Mouse (Mus musculus) urinary bladder, adult 2 months (tissue): Measurements from ENCODE around the gene Neurl3. TPM values are rescaled to one million over a fixed set of nuclear protein-coding genes. Genes with fewer than 3 reads are reported as not detected.

ENCODE experiments used
- DNase-seq: peaks from one replicate; pipeline ENCODE4 v3.0.0; 2022; ENCODE audit warnings: low spot score
- polyA plus RNA-seq: library from polyadenylated mRNA; depleted of rRNA; stranded (reverse); fragments of >200 nt; gene quantifications from 2 replicates; pipeline ENCODE4 v1.2.3, GENCODE M21; 2012

The Neurl3 gene
- polyA plus RNA-seq, 1 experiment: 12.5 TPM

DNA sequence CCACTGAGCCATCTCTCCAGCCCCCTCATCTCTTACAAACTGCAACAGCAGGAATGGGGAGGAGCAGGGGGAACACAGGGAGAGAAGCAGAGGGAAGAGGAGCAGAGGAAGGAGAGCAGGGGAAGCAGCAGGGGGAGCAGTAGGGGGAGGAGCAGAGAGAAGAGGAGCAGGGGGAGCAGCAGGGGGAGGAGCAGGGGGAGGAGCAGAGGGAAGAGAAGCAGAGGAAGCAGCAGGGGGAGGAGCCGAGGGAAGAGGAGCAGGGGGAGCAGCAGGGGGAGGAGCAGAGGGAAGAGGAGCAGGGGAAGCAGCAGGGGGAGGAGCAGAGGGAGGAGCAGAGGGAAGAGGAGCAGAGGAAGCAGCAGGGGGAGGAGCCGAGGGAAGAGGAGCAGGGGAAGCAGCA lies 15.8 kb downstream of the Neurl3 start:
- no peak for DNase-seq

DNA sequence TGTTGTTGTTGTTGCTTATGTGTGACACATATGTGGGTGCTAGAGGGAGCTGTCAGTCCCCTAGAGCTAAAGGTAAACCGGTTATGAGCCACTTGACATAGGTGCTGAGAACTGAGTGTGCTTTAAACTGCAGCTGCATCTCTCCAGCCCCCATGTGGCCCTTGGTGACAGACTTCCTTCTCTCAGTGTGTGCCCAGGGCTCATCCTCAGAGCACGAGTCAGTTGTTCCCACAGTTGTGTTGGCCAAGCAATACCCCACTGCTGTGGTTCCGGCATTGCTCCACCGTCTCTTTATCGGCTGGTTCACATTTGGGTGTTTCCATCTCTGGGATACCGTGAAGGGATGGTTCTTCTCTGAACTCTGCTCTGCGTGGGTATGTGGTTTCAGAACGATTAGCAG lies 17.2 kb downstream of the Neurl3 start:
- no peak for DNase-seq

DNA sequence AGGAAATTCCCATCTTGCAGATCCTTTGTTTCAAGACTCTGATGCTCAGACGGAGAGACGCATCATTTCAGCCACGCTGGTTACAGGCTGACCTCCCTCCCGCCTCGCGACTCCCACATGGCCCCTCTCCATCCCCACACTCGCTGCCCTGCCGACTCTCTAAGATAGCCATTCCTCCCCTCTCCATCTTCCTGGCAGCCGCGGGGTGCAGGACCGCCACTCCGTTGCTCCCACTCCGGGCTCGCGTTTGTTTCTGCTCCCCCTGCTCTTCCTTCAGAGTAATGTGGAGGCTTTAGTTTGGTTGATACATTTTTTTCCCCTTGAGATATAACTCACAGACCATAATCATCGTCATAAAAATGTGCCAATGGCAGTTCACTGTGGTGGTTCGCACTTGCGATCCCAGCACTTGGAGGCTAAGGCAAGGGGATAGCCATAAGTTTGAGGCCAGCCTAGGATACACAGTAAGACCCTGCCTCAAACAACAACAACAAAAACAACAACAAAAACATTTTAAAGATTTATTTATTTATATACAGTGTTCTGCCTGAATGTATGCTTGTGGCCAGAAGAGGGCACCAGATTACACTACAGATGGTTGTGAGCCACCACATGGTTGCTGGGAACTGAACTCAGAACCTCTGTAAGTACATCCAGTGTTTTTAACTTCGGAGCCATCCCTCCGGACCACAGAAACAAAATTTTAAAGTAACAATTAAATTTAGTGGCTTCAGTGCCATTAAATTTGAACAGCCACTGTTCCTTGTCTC lies 18.4 kb downstream of the Neurl3 start:
- no peak for DNase-seq

DNA sequence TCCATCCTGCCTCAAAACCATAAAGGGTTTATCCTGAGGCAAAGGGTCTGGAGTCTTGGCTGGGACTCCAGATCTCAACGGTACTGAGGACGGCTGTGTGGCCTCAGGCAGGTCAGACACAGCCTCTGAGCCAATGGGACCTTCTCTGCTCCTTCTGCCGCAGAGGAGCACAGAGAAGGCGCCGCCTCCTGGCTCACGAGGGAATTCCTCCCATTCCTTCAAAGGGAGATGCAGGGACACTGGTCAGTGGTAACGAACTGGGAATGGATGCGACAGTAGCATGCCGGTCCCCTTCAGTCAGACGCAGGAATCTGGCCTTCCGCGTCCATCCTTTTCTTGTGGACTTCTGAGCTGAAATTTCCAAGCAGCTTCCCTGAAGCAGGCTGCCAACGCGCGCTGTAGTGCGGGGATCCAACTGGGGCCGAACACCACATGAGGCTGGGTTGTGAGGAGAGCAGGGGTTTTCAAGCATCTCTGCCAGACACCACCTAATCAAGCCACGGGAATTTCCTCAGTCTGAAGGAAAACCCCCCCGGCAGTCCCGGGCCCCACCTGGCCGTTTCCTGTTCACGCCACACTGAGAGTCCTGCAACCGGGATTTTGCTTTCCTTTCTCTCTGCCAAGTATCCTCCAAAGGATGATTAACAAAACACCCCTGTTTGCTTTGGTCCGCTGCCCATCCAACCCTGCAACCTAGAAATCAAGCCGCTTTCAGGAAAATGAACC lies 19.7 kb downstream of the Neurl3 start:
- DNase-seq: no peak

DNA sequence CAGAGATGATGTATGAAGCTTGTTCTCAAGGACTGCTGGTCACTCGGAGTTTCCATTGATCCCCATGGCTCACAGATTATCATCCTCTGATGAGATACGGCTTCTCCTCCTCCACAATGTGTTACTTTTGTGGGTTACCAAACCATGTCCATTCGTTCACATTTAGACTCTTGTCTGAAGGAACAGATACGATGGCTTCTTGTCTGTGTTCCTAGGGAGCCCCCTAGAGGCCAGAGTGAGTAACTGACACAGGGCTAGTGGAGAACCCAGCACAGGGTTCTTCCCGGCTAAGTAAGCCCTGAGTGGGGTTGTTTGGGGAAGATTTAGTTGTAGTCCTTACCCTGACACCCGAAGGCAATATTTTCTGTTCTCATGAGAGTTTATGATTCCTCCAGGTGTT lies 21.7 kb downstream of the Neurl3 start:
- DNase-seq: no peak

DNA sequence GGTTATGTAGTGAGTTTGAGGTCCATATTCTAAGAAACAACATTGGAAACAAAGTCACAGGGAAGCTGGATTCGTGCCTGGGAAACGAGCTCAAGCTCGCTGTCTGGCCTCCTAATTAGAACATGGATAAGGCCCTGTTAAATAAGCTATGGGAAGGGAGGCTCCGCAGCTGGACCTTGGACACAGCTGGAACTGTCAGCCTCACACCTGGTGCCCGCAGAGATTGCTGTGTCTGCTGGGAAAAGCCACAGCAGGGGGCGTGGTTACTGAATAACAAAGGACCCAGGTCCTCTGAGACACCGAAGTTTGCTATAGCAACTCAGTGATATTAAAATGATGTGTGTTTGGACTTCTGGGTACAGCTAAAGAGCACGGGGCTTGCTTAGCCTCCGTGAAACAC lies 23.1 kb downstream of the Neurl3 start:
- no peak for DNase-seq

DNA sequence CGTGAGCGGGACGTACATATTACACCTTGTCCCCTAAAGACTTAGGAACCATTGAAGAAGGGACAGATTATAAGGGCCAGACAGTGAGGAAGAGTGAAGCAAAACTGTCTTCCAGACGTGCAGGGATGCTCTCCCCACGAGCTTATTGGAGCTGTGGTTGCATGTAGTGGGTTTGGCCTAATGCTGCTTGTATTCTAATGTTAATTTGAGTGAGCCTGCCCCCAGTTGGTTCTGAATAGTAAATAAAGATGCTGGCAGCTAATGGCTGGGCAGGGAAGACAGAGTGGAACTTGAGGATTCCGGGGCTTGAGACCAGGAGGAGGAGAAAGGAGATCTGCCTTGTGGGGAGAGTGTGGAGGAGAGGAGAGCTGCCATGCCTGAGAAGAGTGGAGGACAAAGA lies 27.8 kb downstream of the Neurl3 start:
- no peak for DNase-seq

DNA sequence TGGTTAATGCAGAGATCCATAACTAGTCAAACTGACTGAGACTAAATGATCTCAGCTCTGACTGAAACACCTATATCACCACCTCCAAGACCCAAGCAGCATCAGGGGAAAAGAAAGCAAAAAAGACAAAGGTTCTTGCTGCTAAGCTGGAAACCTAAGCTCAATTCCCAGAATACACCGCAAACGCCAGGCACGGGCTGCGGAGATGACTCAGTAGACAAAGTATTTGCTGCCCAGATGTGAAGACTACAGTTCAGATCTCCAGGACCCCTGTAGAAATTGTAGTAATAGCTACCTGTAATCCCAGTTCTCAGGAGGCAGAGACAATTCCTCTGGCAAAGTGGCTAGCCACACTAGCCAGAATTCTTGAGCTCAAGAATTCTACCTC lies 29.7 kb downstream of the Neurl3 start:
- no peak for DNase-seq

DNA sequence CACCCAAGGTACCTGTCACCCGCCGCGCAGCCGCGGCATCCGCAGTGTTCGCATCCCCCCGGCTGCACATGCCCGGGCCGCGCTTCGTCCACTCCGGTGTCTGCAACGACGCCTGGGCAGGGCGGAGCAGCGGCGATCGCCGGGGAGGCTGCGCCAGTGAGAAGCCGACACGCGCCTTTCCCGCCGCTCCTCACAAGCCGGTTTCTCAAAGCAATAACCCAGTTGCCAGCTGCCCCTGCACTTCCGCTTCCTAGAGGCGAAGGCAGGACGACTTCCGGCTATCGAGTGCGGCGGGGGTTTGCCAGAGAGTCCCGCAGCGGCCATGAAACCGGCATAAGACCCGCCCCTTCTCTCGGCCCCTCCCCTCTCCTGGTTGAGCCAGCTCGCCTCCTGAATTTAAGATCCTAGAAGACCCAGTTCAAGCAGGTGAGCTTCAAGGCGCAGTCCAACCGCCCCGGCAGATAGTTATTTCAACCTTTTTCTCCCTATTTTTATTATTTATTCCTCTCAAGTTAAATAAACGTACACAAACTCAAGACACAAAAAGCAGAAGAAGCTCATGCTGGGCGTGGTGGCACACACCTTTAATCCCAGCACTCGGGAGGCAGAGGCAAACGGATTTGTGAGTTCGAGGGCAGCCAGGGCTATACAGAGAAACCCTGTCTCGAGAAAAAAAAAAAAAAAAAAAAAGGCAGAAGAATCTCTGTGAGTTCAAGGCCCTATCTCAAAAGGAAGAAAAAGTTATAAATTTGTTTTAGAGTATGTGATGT lies 30.2 kb downstream of the Neurl3 start, which contains the start of gene Uggt1:
Gene Uggt1, minus strand, starts transcription at position 663 of the 770 bp plus-strand sequence.
- DNase-seq: peak; percentile 76

DNA sequence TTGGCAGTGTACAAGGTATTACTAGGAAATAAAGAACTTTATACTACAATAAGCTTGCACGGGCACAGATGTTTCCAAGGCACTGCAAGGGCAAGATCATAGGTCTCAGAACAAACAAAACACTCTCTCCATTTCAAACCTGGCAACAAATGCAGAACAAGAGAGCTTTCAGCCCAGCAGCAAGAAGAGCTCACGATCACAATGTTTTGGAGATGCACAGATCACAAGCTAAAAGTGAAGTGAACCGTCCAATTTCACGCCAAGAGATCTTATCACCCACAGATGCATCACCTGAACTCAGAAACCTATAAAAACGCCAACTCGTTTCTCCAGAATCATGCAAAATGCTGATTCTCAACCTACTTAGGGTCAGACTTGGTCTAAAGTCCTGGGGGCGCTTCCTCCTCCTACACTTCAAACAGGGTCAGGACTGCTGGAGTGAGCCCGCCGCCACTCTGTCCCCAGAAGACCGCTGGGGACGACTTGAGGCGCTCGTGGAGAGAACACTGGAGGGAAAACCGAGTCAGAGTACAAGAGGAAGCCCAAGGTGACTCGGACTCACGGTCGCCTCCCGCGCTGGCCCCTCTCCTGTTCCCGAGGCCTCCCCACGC lies 30.9 kb downstream of the Neurl3 start:
- DNase-seq: no peak

DNA sequence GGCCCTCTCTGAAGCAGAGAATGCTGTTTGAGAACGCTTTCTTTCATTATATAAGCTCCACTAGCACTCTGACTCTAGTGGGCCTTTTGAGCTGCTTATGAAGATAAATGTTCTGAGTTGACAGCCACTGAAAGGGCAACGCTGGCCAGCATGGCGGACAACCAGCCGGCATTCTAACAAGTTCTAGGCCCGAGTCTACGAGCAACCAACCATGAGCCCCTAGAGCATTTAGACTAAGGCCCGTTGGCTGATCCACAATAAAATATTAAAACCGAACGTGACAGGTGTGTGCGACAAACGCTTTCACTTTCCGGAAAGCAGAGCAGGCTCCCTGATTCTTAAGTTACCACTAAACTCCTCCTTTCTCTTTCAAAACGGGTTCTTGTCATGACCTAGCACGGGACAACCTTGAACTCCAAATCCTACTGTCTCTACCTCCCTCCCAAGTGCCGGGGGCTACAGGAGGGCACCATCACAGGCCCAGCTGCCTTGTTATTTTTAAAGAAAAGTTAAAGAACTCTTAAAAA lies 32.5 kb downstream of the Neurl3 start:
- no peak for DNase-seq

DNA sequence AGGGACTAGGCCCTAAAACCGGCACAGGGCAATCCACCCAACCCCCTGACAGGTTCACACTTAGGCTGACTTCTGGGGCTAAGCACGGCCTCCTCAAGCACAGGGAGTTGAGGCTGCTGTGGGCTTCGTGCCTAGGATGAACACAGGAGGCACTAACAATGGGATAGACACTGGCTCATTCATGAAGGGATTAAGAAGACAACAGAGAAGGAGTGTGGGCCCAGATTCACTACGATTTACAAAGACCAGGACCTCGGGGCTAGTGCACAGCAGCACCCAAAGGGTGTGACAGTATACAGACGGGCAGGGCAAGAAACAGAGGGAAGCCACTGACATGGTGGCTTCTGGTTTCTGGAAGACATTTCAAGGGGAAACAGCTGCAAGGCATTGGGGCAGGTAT lies 34.3 kb downstream of the Neurl3 start:
- DNase-seq: no peak

DNA sequence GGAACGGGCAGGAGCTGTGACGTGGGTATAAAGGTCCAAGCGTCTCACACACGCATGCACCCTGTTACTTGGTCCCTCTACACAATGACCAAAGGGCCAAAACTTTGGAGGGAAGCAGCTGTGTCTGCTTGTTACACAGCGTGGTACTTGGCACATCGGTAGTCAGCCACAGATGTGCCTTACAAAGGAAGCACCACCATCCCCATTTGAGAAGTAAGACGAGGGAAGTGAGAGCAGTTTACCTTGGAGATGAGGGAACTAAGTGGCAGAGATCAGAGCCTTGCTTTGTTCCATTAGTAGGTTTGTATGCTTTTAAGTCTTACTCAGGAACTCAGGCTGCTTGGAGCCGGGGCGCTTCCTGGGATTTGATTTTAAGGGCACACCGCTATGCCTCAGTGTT lies 35.1 kb downstream of the Neurl3 start:
- DNase-seq: no peak

DNA sequence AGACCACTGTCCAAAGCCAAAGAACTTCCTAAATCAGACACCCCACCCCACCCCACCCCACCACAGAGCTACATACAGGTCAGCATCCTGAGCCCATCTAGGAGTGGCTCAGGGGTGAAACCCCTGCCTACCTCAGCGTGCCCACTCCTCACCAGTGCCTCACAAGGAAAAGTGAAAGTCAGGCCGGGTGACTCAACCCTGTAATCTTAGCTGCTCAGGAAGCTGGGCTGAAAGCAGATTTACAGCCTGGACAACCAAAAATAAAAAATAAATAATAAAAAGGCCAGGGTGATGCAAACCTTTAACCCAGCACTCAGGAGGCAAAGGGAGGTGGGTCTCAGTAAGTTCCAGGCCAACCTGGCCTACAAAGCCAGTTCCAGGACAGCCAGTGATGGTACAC lies 38.6 kb downstream of the Neurl3 start:
- DNase-seq: no peak

DNA sequence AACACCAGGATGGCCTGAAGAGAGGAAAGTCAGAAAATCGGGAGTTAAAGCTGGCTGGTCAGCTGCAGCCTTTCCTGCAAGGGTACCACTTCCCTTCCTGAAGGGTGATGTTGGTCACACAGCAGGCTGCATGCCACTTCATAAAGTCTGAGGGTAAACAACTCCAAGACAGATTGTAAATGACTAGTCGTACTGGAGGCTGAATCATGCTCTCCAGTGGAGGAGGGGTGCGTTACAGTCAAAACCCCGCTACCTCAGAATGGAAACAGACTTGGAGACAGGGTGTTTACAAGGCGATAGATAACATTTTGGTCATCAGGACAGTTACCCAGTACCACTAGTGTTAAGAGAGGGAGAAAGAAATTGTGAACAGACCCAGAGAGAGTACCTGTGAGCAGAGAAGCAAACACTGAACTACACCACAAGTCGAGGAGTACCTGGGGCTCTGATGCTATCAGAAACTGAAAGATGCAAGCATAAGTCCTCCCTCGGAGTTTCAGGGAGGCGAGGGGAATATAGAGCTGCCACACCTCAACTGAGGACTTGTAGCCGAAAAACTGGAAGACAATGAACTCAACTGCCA lies 39.3 kb downstream of the Neurl3 start:
- no peak for DNase-seq

DNA sequence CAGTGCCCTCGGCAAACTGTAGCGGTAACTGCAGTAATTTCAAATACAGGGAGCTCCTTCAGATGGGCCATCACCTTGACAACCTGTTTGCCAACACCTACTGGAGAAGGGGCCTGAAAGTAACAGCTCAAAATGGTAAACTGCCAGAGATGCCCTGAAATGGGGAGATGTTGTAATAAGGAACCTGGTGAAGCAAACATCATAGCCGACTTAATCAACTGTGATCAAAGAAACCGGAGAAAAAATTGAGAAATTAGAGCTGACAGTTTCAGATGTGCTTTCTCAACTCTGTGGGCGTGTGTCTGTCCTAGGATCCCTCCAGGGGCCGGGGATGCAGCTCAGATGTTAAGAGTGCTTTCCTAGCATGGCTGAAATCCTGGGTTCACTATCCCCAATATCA lies 41.3 kb downstream of the Neurl3 start:
- no peak for DNase-seq

DNA sequence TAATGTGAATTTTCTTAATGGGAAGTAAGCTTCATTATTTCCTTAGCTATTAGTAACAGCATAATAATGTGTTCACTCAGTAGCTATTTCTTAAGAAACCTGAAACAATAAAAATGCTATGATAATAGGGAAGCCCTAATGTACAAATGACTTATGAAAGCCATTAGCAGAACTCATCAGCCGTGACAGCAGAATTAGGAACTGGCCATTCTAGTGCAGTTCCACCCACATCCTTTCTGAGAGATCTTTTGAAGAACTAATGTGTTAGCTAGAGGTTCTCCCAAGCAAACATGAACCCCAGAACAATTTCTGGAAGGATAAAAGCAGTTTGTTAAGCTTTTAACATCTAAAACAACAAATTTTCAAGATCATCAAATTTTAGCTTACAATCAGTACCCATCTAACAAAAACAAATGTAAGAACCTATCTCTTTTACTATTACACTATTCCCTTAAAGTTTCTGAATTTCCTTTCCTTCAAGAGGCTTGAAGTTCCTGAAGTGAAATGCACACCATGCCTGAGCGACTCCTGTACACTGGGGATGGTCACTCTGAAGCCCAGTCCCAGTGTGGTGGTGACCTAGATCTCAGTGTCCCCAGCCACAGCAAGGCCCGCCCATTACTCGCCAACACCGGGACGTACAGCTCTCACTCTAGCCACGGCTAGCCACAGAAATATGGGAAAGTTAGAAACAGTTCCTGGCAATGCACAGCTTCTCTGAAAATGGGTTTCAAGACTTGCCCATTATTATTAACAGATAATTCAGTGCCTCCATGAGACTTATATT lies 43.4 kb downstream of the Neurl3 start:
- DNase-seq: no peak

DNA sequence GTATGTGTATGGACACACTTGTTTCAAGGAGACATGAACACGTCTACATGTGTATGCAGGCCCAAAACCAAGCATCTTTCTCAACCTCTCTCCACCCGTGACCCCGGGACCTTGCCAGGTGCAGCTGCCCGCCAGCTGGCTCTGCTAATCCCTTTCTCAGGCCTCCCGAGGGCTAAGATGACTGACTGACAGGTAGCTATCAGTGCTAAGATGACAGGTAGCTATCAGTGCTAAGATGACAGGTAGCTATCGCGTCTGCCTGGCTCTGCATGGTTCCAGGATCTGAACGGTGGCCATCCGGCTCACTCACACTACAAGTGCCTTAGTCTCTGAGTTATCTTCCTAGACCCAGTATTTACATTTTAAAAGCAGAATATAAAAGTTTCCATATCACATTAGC lies 46.0 kb downstream of the Neurl3 start:
- no peak for DNase-seq

DNA sequence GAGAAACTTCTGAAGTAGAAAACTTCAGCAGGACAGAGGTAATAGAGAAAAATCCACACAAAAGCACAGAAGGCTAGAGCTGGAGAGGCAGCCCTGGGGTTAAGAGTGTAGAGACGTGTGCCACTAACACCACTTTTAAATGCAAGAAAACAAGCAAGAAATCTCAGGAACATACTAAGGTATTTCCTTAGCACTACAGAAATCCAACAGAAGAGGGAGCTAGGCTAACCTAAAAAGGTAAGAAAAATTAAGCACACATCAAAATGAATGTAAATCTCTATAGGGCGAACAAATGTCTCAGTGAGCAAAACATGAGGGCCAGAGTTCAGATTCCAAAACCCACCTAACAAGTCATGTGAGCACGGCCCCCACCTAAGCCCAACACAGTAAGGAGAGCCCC lies 49.8 kb downstream of the Neurl3 start:
- DNase-seq: no peak
